Mouse (Mus musculus) left cerebral cortex, postnatal 4 days (tissue): ENCODE results near the gene Pin1rt1. TPM values are rescaled to one million over a fixed set of nuclear protein-coding genes. Genes with fewer than 3 reads are reported as not detected.

ENCODE experiments used
- total RNA-seq, 2 experiments: library from RNA; stranded (reverse); gene quantifications; 2 replicates each; pipeline ENCODE4 v1.2.3; 2021

Gene Pin1rt1
- total RNA-seq, 2 experiments from 2014 or later: not detected

Other genes with a start within 250 kb of the Pin1rt1 start
- gene Hipk3, start 221.9 kb downstream of the Pin1rt1 start, total RNA-seq: 10 to 100 TPM; 49.0 to 52.8 TPM
- gene Cstf3, start 125.9 kb downstream of the Pin1rt1 start, total RNA-seq: 10 to 100 TPM; 51.5 to 60.2 TPM
- gene Tcp11l1, start 4.2 kb downstream of the Pin1rt1 start, total RNA-seq: 10 to 100 TPM; 56.5 to 59.9 TPM
- 1 to 10 TPM in 1 of 2 experiments, under 1 TPM in 1; 0.89 to 1.2 TPM for gene Depdc7, start 26.5 kb upstream of the Pin1rt1 start, total RNA-seq
- 10 to 100 TPM; 23.4 to 25.6 TPM for gene Qser1, start 100.4 kb upstream of the Pin1rt1 start, total RNA-seq
- gene Prrg4, start 133.5 kb upstream of the Pin1rt1 start, total RNA-seq: under 1 TPM; 0.42 to 0.85 TPM
- 1 to 10 TPM in 1 of 2 experiments, not detected in 1; 3.5 TPM for gene Ccdc73, start 151.4 kb upstream of the Pin1rt1 start, total RNA-seq